Mouse (Mus musculus) cerebellum, postnatal 10 days (tissue): ENCODE measurements around the gene Olfr1174-ps.

Experiments used
- DNase-seq, 2 experiments: peaks; one replicate each; pipeline ENCODE4 v3.0.0; 2021; ENCODE audit warnings: mixed read lengths in 2 of 2

The Olfr1174-ps gene

GRCm38 (mm10) chr2:88315035-88315434, at the start of gene Olfr1174-ps:
Gene Olfr1174-ps (minus strand): TSS chr2:88315135.
- no peak for DNase-seq

GRCm38 (mm10) chr2:88356304-88356703, 41.4 kb upstream of the Olfr1174-ps start:
- DNase-seq, result peak in 1 of 2 experiments; percentile 53

- no peak for DNase-seq
Measured at GRCm38 (mm10) chr2:88346392-88346791, 31.5 kb upstream of the Olfr1174-ps start, which contains the start of gene Olfr1177-ps. Gene Olfr1177-ps (minus strand): TSS chr2:88346492.

GRCm38 (mm10) chr2:88336421-88336820, 21.5 kb upstream of the Olfr1174-ps start, which contains the start of gene Olfr1176:
Gene Olfr1176 (plus strand): TSS chr2:88336721.
- no peak for DNase-seq

GRCm38 (mm10) chr2:88327115-88327514, 12.2 kb upstream of the Olfr1174-ps start, which contains the start of gene Olfr1175-ps:
Gene Olfr1175-ps (minus strand): TSS chr2:88327215.
- DNase-seq, result no peak

- DNase-seq, result no peak
Measured at GRCm38 (mm10) chr2:88279775-88280174, 35.2 kb downstream of the Olfr1174-ps start, which contains the start of gene Olfr1173. Gene Olfr1173 (minus strand): TSS chr2:88279875.
